In the genomic region with DNA sequence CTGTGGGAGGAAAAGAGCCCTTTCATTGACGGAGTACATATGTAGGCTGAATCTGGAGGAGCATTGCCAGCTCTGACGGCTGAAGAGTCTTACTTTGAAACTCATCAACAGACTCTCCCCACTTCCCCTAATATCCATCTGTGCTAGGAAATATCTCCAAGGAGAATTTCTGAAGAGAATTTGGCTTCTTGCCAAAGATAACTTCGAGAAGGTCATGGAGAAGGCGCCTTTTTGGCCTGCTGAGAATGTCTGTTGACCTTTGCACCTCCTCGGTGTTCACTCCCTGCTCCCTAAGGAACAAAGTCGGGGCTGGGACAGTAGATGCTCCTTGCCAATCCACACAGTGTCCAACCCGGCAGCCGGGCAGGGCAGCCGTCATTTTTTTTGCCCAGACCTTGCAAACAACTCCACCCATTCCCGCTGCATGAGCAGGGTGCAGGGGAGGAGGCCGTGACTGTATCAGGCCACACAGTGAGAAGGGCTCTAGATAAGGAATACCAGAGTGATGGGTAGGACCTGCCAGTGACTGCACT, we compare ENCODE assay signal across 9 mouse cellular contexts. TPM values are rescaled to one million over a fixed set of nuclear protein-coding genes. Genes with fewer than 3 reads are reported as not detected.
DNase-seq lines count a peak whose midpoint lies in the region; ATAC-seq lines count a peak whose summit lies in the region.
"Had no signal": no experiment of that assay in that cellular context is flagged by ENCODE, and none has a peak within 500 bp of the region (broad histone marks: within the 10 kb centered on the region; RNA-seq: fewer than 3 reads in every experiment).

No protein-coding gene starts in this region.

- no peaks in the 10 kb centered on the region for H3K36me3 ChIP-seq in hindbrain, embryonic 14.5 days (replicated peaks; ENCODE audit: control insufficient read depth, insufficient read depth)
- H3K36me3 ChIP-seq in hindbrain, embryonic 16.5 days (ENCODE audit: control insufficient read depth, insufficient read depth, low read length): no peaks in the 10 kb centered on the region
- no peaks in the 10 kb centered on the region for H3K36me3 ChIP-seq in hindbrain, embryonic 12.5 days

- H3K27ac ChIP-seq in hindbrain, embryonic 14.5 days: no peak overlapping the region
- H3K27ac ChIP-seq in hindbrain, embryonic 16.5 days (ENCODE audit: low read depth, low read length): no peak overlapping the region
- H3K27ac ChIP-seq in hindbrain, embryonic 12.5 days: no peak overlapping the region

- 0 out of 2 replicates have a peak, but pooled peaks cover 3% of the 10 kb centered on the region for H3K9me3 ChIP-seq in hindbrain, embryonic 14.5 days (ENCODE audit: control insufficient read depth, low read length)
- H3K9me3 ChIP-seq in hindbrain, embryonic 16.5 days (ENCODE audit: control insufficient read depth, low read length): peaks cover 2% of the 10 kb centered on the region; the same call in 1 of the 2 replicates
- H3K9me3 ChIP-seq in hindbrain, embryonic 12.5 days (replicated peaks): 0 out of 2 replicates have a peak, but pooled peaks cover 1% of the 10 kb centered on the region

- H3K27me3 ChIP-seq in hindbrain, embryonic 14.5 days (ENCODE audit: control insufficient read depth, insufficient read depth, low read length): no peaks in the 10 kb centered on the region
- no peaks in the 10 kb centered on the region for H3K27me3 ChIP-seq in hindbrain, embryonic 16.5 days (replicated peaks; ENCODE audit: control insufficient read depth, insufficient read depth, low read length)
- no peaks in the 10 kb centered on the region for H3K27me3 ChIP-seq in hindbrain, embryonic 12.5 days

- no peak overlapping the region for H3K4me3 ChIP-seq in hindbrain, embryonic 14.5 days (replicated peaks; ENCODE audit: low read length)
- no peak overlapping the region for H3K4me3 ChIP-seq in hindbrain, embryonic 16.5 days (ENCODE audit: low read length)
- H3K4me3 ChIP-seq in hindbrain, embryonic 12.5 days: no peak overlapping the region
- H3K4me3 ChIP-seq: megakaryocyte, embryonic 14.5 days had no signal

- ATAC-seq in hindbrain, embryonic 14.5 days (ENCODE audit: low FRiP score): no peak
- no peak for ATAC-seq in hindbrain, embryonic 16.5 days
- 0 out of 2 replicates have a peak, but pooled peaks have one; percentile 14 for ATAC-seq in erythroid progenitor cell, adult 5-6 weeks (replicated peaks; ENCODE audit: low FRiP score, poor library complexity, severe bottlenecking)
- no peak for ATAC-seq in cerebellum, adult (ENCODE audit: insufficient number of reproducible peaks, low FRiP score, low TSS enrichment)
- no peak for ATAC-seq in inflammation-experienced regulatory T-cells, adult 6 months
- ATAC-seq in hindbrain, embryonic 12.5 days (ENCODE audit: low FRiP score): no peak

- H3K9ac ChIP-seq in hindbrain, embryonic 14.5 days: no peak overlapping the region
- H3K9ac ChIP-seq in hindbrain, embryonic 16.5 days (ENCODE audit: low read depth, low read length): no peak overlapping the region
- no peak overlapping the region for H3K9ac ChIP-seq in hindbrain, embryonic 12.5 days

- peak; percentile 24 for DNase-seq in hindbrain, embryonic 14.5 days (ENCODE audit: low spot score)
- peak; percentile 70 for DNase-seq in kidney, adult 18-20 months
- DNase-seq in lung, postnatal 36 days: peak; percentile 53

- 68% methylated on average over 11 of the region's 11 CpGs for WGBS in hindbrain, embryonic 14.5 days
- 60% methylated on average over 11 of the region's 11 CpGs for WGBS in hindbrain, embryonic 16.5 days
- 56% methylated on average over 11 of the region's 11 CpGs for WGBS in hindbrain, embryonic 12.5 days

- no peak overlapping the region for H3K4me2 ChIP-seq in hindbrain, embryonic 14.5 days (replicated peaks)
- H3K4me2 ChIP-seq in hindbrain, embryonic 16.5 days (ENCODE audit: low read length): no peak overlapping the region
- H3K4me2 ChIP-seq in hindbrain, embryonic 12.5 days (replicated peaks): no peak overlapping the region

- H3K4me1 ChIP-seq in hindbrain, embryonic 14.5 days (replicated peaks; ENCODE audit: control insufficient read depth, insufficient read depth, low read length): no peaks in the 10 kb centered on the region
- no peaks in the 10 kb centered on the region for H3K4me1 ChIP-seq in hindbrain, embryonic 16.5 days (ENCODE audit: control insufficient read depth, insufficient read depth, low read depth, low read length)
- H3K4me1 ChIP-seq in hindbrain, embryonic 12.5 days: no peaks in the 10 kb centered on the region

RNA-seq across cellular contexts. Expression of a gene that starts 14.5 kb away (rescaled TPM):
- polyA plus RNA-seq in hindbrain, embryonic 14.5 days (2014; fragmentation: Nextera tagmentation; extraction: Ambion mirVana): 0.65 and 1.3 TPM in 2 replicates
- polyA plus RNA-seq in hindbrain, embryonic 16.5 days (2015; fragmentation: Nextera tagmentation; extraction: Ambion mirVana): 0.98 and 1.2 TPM in 2 replicates
- total RNA-seq in erythroid progenitor cell, adult 5-6 weeks (2015; ENCODE audit: low replicate concordance): 0.84 and 1.8 TPM in 2 replicates
- under 0.01 and 3.9 TPM in 2 replicates for total RNA-seq in erythroid progenitor cell, adult 5-6 weeks (2017; ENCODE audit: low replicate concordance)
- polyA plus RNA-seq in inflammation-experienced regulatory T-cells, adult 6 months (2017; shearing (Covaris generic)): not detected
- polyA plus RNA-seq in hindbrain, embryonic 12.5 days (2016; fragmentation: Nextera tagmentation; extraction: Ambion mirVana): 0.85 and 0.87 TPM in 2 replicates
